Mouse (Mus musculus): ENCODE results near the gene Hipk2.

Gene Hipk2

DNA sequence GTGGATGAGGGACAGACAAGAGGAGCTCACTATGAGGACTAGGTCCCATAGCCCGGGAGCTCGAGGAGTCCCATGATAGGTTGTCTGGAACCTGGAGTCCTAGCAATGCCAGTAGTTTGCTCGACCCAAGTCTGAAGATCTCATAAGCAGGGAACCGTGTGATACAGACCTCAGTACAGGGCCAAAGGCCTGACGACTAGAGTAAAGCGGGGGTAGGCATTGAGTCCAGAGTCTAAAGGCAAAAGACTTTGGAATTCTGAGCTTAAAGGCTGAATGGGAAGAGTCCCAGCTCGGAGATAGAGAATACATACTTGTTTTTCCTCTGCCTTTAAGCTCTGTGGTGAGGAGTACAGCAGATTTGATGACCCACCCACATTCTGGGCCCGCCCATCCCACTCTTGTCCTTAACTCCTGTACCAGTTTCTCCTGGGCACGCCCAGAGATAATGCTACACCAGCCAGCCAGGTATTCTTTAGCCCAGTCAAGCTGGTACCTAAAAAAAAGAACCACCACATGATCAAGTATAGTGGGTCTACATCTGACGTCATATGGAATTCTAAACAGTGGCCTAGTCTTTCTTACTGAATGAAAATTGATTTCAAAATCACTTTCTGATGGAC is 27.0 kb upstream of the Hipk2 start:
- no peak for DNase-seq (ENCODE audit: low spot score)

GRCm38 (mm10) chr6:38901636-38902035 is 25.7 kb upstream of the Hipk2 start:
- DNase-seq (ENCODE audit: low spot score), result no peak

DNA sequence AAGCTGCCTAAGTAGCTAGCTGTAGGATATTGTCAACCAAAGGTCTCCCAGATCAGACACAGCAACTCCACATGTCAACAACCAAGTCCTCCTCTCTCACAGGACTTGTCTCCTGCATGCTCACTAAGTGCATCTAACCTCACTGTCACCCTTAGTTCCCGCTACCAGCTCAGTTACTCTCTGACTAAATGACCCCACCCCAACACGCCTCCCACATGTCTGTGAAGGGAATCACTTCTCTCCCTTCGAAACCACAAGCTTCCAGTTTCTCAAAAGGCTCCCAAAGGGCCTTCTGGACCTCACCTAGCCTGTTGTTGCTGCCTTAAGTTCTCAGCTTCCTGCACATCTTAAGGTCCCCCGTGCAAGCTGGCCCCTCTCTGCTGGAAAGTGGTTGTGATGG is 25.2 kb upstream of the Hipk2 start:
- DNase-seq (ENCODE audit: low spot score), result no peak

GRCm38 (mm10) chr6:38900479-38901126 is 24.6 kb upstream of the Hipk2 start:
- DNase-seq (ENCODE audit: low spot score), result peak; percentile 13

DNA sequence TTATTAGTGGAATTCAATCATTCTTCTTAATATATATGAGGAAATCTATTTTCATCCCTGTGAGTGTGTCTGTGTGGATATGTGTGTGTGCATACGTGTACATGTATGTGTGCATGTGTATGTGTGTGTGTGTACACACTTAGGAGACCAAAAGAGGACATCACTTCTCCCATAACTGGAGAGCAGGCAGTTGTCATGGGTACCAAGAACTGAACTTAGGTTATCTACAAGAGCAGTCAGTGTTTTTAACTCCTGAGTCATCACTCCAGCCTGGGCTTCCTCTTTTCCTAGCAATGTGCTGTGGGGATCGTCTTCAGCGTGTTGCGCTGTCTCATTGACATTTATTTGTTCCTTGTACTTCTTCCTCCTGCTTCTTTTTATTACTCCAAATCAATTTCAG is 24.1 kb upstream of the Hipk2 start:
- no peak for DNase-seq (ENCODE audit: low spot score)

DNA sequence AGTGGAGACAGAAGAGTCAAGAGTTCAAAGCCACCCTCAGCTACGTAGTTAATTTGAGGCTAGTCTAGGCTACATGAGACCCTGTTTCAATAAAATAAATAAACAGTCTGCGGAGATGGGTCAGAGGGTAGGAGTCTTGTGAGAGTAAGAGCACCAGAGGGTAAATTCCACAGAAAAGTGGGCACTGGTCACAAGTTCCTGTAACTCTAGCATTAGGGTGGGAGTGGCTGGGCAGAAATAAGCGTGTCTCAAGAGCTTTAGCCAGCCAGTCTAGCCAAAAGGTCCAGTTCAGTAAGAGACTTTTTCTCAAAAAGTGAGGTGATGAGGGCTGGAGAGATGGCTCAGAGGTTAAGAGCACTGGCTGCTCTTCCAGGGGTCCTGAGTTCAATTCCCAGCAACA is 17.6 kb upstream of the Hipk2 start:
- DNase-seq (ENCODE audit: low spot score), result no peak

- no peak for DNase-seq (ENCODE audit: low spot score)
Observed at GRCm38 (mm10) chr6:38892017-38892416, 16.1 kb upstream of the Hipk2 start.

GRCm38 (mm10) chr6:38889156-38889555 is 13.2 kb upstream of the Hipk2 start:
- no peak for DNase-seq (ENCODE audit: low spot score)

- DNase-seq (ENCODE audit: low spot score), result no peak
Observed at GRCm38 (mm10) chr6:38887436-38887835, 11.5 kb upstream of the Hipk2 start.

DNA sequence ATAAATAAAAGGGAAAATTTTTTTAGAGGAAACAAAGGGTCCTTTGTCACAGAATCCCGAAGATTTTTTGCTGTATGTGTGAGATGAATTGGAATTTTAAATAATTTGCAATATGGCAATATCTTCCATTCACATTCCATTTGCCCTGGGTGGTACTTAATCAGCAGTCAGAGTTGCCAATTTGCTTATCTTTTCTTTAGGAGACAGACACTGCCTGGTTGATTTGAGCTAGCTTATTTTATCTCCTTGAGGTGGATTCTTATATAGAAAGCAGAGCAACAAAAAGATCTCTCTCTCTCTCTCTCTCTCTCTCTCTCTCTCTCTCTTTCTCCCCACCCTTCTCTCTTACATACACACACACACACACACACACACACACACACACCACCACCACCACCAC is 9.2 kb upstream of the Hipk2 start:
- DNase-seq (ENCODE audit: low spot score), result no peak

DNA sequence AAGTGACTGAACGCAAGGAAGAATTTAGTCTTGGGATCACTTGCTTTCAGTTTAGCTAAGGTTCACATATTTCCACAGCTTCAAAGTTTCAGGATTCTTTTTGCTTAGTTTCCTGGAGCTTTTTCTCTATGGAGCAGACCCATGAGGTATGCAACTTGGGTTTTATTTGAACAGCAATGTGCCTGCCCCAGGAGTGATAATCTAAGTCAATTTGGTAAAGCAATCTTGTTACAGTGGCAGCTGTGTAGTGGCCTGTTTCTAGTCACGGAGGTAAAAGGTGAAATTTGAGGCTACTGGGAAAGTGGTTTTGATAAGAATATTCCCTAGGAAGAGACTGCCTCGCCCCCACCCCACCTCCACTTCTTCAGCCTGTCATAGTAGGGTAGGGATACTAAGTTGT is 8.5 kb upstream of the Hipk2 start:
- no peak for DNase-seq (ENCODE audit: low spot score)

GRCm38 (mm10) chr6:38882728-38883171 is 6.8 kb upstream of the Hipk2 start:
- DNase-seq (ENCODE audit: low spot score), result no peak

DNA sequence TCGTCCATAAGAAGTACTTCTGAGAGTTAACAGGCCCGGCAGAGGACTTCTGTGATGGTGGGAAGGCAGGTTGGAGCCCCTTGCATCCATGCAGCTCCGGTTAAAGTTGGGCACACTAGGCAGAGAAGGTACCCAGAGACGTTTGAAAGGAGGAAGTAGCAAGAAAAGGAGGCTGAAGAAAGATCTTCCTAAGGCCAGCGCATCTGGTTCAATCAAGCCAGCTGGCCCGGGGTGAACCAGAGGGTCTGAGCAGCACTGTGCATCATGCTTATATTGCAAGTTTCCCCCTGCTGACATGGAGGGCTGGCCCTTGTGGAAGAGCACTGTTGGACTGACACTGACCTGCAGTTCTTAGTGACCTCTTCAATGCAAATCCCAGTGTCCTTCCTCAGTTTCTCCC is 6.0 kb upstream of the Hipk2 start:
- DNase-seq (ENCODE audit: low spot score), result no peak

GRCm38 (mm10) chr6:38881468-38881867 is 5.5 kb upstream of the Hipk2 start:
- DNase-seq (ENCODE audit: low spot score), result no peak

GRCm38 (mm10) chr6:38877674-38878073 is 1.7 kb upstream of the Hipk2 start:
- no peak for DNase-seq (ENCODE audit: low spot score)

DNA sequence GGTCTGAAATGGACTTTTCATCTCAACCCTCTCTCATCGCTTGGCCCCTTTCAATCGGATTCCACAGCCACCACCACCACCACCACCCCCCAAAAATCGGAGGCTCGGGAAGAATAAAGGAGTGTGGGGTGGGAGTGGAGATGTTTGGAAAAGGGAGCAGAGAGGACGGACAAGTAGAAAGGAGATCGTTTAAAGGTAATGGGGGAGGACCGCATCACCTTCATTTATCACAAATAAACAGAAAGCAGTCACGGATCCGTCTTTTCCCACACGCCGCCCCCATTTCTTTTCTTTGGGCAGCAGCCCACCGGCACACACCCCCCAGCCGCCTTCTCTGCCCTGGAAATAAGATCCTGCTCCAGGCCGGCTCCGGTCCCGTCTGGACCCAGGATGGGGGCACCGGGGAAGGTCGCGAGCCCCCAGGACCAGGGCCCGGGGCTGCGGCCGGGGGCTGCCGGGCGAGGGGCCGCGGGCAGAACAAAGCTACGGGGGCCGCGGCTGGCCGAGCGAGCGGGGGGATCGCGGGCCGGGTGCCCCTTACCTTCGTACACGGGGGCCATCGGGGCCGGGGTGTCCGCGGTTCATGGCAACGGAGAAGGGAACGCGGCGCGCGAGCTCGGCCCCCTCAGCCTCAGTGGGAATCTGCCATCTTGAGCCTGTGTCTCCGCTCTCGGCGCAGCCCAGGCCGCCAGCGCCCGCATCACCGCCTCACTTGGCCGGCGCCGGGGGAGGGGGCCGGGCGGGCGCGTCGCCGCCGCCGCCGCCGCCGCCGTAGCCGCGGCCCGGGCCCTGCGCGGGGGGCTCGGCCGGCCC is 501 bp downstream of the Hipk2 start, which contains the start of gene Tbxas1:
Tbxas1 (plus strand) TSS at position 147 of the 813 bp plus-strand sequence.
- no peak for DNase-seq (ENCODE audit: low spot score)

- no peak for DNase-seq (ENCODE audit: low spot score)
Observed at GRCm38 (mm10) chr6:38874565-38875257, 1.3 kb downstream of the Hipk2 start.

DNA sequence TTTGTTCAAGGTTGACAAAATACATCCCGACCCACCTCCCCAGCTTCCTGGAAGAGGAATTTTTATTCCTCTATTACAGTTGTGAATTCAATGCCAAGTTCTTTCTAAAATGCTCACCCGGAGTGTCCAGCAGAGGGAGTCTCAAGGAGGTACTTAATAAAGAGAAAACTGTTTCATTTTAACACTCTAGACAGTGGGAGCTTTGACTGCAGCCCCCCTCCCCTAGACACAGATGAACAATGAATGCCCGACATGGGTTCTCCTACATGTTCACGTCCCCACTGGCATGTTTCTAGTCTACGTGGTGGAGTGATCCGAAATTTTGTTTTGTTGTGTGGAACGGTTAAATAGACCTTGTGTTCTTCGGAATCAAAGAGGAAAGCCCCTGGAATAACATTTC is 1.9 kb downstream of the Hipk2 start:
- no peak for DNase-seq (ENCODE audit: low spot score)

DNA sequence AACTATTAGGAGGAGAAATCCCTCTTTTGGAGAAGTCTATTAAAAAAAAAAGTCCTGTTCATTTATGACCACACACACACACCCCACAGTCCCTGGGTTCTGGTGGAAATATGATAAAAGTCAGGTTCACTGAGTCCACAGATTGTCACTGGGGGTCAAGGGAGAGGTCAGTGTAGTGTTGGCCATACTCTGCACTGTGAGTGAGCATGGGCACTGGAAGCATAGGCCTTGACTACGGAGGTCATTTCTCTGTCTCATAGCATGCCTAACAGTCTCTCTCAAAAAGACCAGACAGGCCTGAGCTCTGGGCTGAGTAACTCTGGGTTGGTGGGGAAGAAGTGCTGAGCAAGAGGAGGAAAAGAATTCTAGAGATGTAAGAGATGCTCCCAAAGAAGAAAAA is 2.6 kb downstream of the Hipk2 start:
- DNase-seq (ENCODE audit: low spot score), result no peak

- DNase-seq (ENCODE audit: low spot score), result no peak
Observed at GRCm38 (mm10) chr6:38871051-38871450, 4.9 kb downstream of the Hipk2 start.

DNA sequence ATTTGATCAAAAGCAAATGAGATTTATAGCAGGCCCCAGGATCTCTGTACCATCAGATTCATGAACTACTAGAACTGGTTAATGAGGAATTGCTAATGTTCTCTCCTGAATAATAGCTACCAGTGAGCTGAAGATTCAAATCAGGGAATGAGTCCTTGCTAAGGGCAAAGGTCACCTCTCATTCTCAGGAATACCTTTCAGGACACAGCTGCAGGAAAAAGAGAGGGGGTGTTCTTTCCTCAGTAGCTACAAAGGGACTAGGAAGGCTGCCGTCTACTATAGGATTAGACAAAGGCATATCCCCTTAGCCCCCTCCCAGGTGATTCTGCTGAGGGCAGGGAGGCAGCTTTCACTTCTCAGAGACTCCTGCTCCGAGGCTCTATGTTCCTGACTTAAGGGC is 5.9 kb downstream of the Hipk2 start:
- no peak for DNase-seq (ENCODE audit: low spot score)

GRCm38 (mm10) chr6:38868974-38869373 is 7.0 kb downstream of the Hipk2 start:
- DNase-seq (ENCODE audit: low spot score), result no peak

- DNase-seq (ENCODE audit: low spot score), result no peak
Observed at GRCm38 (mm10) chr6:38867291-38867690, 8.7 kb downstream of the Hipk2 start.

All from ovary, adult 18-20 months (tissue).